Mouse (Mus musculus) kidney, adult 2 months (tissue): Measurements from ENCODE around the gene Lypd4. TPM values are rescaled to one million over a fixed set of nuclear protein-coding genes. Genes with fewer than 3 reads are reported as not detected.

Source experiments
- DNase-seq: peaks from one replicate; pipeline ENCODE4 v3.0.0; 2021
- H3K27ac ChIP-seq: fragments of 200-500 bp; 2 replicates; pipeline ENCODE4 v1.5.1; 2012; ENCODE audit warnings: low read depth, low read length, control low read depth, inconsistent platforms; ENCODE audit not compliant: insufficient read depth
- H3K27me3 ChIP-seq: fragments of 200-500 bp; replicated peaks from 2 replicates; pipeline ENCODE4 v1.6.1; 2012; ENCODE audit warnings: mild to moderate bottlenecking, moderate library complexity, low read length, inconsistent platforms; ENCODE audit not compliant: control insufficient read depth, insufficient read depth
- H3K36me3 ChIP-seq: fragments of 200-500 bp; 2 replicates; pipeline ENCODE4 v1.6.1; 2012; ENCODE audit warnings: mild to moderate bottlenecking, moderate library complexity, low read length, inconsistent platforms; ENCODE audit not compliant: control insufficient read depth, insufficient read depth
- H3K4me1 ChIP-seq: fragments of 200-500 bp; 2 replicates; pipeline ENCODE4 v1.6.1; 2011; ENCODE audit warnings: low read length; ENCODE audit not compliant: control insufficient read depth, insufficient read depth
- H3K4me3 ChIP-seq: fragments of 200-500 bp; 2 replicates; pipeline ENCODE4 v1.5.1; 2011; ENCODE audit warnings: mild to moderate bottlenecking, low read depth, low read length, control low read depth; ENCODE audit not compliant: insufficient read depth
- CTCF ChIP-seq: fragments of 200-500 bp; conservative IDR thresholded peaks from 2 replicates; pipeline ENCODE4 v1.5.1; 2011; ENCODE audit warnings: low read depth, mild to moderate bottlenecking, control low read depth, low read length, moderate library complexity, mixed read lengths; ENCODE audit not compliant: insufficient read depth, insufficient read length
- POLR2A ChIP-seq: fragments of 200-500 bp; IDR thresholded peaks from one replicate; pipeline ENCODE4 v1.6.1; 2011; ENCODE audit warnings: low read depth, low read length, control low read depth
- WGBS: fragments of 180-500 bp; shearing (Covaris S2); methylation state at CpG from one replicate; pipeline ENCODE4 v1.1.7; 2018; 5-methylcytosine and 5-hydroxymethylcytosine counted together
- polyA plus RNA-seq: library from polyadenylated mRNA; depleted of rRNA; stranded (reverse); fragments of >200 nt; gene quantifications from 2 replicates; pipeline ENCODE4 v1.2.3, GENCODE M21; 2012

Lypd4 gene
- polyA plus RNA-seq, 1 experiment, result 0.14 TPM

DNA sequence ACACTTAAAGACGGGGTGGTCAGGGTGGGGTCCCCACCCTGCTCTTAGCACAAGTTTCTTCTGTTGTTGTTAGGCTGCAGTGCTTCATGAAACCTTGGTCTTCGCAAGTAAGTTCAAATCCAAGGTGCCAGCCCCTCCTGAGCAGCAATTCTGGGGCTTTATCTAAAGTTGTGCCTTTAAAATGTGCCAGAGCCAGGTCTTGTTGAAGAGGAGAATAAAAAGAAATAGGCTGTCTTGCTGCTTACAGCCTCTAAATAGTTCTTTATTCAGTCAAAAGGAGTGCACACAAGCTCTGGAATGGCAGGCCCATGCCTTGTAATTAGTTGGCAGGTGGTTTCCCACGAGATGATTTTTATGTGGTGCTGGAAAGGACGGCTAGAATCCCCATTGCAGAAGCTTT lies 17.4 kb upstream of the Lypd4 start:
- 46% methylated on average over 4 of the region's 4 CpGs for WGBS
- H3K36me3 ChIP-seq, result no peaks in the 10 kb centered on the region; the same call in 1 of the 2 replicates
- H3K27ac ChIP-seq, result no peak overlapping the region; the same call in 1 of the 2 replicates
- peaks cover 24% of the 10 kb centered on the region for H3K4me1 ChIP-seq
- no peaks in the 10 kb centered on the region for H3K27me3 ChIP-seq
- no peak for TF ChIP-seq POLR2A
- no peak for TF ChIP-seq CTCF
- no peak overlapping the region for H3K4me3 ChIP-seq
- no peak for DNase-seq

DNA sequence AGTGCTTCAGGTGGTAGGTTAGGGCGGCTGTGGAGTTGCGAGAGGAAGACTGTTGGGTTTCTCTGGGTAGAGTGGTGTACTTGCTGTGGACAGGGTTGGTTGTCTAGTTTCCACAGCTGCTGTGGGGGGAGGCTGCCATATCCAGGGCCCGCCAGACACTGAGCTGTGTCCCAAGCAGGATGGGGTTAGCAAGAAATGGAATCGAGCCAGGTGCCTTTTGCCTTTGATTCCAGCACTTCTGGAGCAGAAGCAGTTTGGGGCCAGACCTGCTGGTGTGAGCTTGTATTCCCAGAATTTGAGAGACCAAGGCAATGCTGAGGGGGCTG lies 16.5 kb upstream of the Lypd4 start:
- Histone ChIP-seq H3K4me1 (peaks cover 24% of the 10 kb centered on the region), H3K27me3 (no peaks in the 10 kb centered on the region), H3K36me3 (no peaks in the 10 kb centered on the region; the same call in 1 of the 2 replicates), H3K27ac (peak overlapping the region; percentile 16; the same call in 1 of the 2 replicates), H3K4me3 (peak overlapping the region; percentile 91; the same call in 1 of the 2 replicates)
- peak; percentile 73 for DNase-seq
- no peak for TF ChIP-seq CTCF
- TF ChIP-seq POLR2A, result no peak
- WGBS, result 23% methylated on average over 4 of the region's 4 CpGs

GRCm38 (mm10) chr7:24885468-24886307 lies 15.9 kb upstream of the Lypd4 start:
- H3K27me3 ChIP-seq, result no peaks in the 10 kb centered on the region
- peak; percentile 18 for DNase-seq
- peak overlapping the region; percentile 16 for H3K27ac ChIP-seq
- no peak for TF ChIP-seq POLR2A
- TF ChIP-seq CTCF, result no peak
- no peaks in the 10 kb centered on the region; the same call in 1 of the 2 replicates for H3K36me3 ChIP-seq
- H3K4me3 ChIP-seq, result peak overlapping the region; percentile 91
- WGBS, result 9% methylated on average over 12 of the region's 12 CpGs
- H3K4me1 ChIP-seq, result peaks cover 24% of the 10 kb centered on the region

- Histone ChIP-seq H3K4me3 (peak overlapping the region; percentile 91), H3K27me3 (no peaks in the 10 kb centered on the region), H3K27ac (peak overlapping the region; percentile 74), H3K36me3 (no peaks in the 10 kb centered on the region; the same call in 1 of the 2 replicates), H3K4me1 (peaks cover 18% of the 10 kb centered on the region)
- under 1% methylated on average over 47 of the region's 47 CpGs for WGBS
- no peak for TF ChIP-seq POLR2A
- TF ChIP-seq CTCF, result no peak
- peak; percentile 39 for DNase-seq
Measured at GRCm38 (mm10) chr7:24884693-24885291, 15.1 kb upstream of the Lypd4 start.

DNA sequence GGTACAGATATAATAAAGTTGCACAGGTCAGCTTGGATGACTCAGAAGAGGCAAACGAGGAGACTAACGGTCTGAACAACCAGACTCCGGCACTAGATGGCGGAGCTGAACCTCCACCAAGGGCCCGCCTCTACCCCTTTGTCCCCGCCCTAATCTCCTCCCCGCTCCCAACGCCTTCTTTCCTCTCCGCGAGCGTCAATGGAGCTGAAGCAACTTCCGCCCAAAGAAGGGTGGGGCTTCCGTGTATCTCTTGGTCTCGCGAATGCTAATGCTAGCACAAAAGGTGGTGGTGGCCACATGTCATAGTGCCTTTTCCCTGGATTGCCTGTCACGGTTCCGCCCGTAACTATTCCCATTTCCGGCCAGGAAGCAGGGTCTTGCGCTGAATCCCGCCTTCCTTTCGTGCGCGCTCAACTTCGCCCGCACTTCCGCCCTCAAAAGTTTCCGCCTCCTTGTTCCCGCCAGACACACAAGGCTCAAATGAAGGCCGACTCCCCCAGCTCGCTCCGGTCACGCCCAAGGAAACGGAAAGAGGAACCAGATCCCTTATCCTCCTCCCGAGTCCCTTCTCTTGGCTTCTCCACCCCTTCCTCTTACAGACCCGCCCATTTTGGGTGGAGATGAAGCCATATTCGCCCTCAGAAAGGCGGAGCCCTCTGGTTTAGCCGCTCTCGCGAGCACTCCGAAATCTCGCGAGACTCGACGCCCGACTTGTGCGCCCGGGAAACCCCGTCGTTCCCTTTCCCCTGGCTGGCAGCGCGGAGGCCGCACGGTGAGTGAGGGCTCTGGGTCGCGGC lies 14.4 kb upstream of the Lypd4 start, which contains the start of gene Rps19:
TSS of gene Rps19 (plus strand) at position 476 of the 797 bp plus-strand sequence.
- Histone ChIP-seq H3K4me3 (peak within 1 kb of the TSS; percentile 91), H3K27me3 (no peaks in the 10 kb centered on the region), H3K36me3 (no peaks in the 10 kb centered on the region; the same call in 1 of the 2 replicates), H3K27ac (peak within 1 kb of the TSS; percentile 76), H3K4me1 (peaks cover 15% of the 10 kb centered on the region; the same call in 1 of the 2 replicates)
- under 1% methylated on average over 57 of the region's 57 CpGs for WGBS
- DNase-seq, result peak; percentile 99
- TF ChIP-seq CTCF (peak; percentile 67), POLR2A (peak; percentile 84)

DNA sequence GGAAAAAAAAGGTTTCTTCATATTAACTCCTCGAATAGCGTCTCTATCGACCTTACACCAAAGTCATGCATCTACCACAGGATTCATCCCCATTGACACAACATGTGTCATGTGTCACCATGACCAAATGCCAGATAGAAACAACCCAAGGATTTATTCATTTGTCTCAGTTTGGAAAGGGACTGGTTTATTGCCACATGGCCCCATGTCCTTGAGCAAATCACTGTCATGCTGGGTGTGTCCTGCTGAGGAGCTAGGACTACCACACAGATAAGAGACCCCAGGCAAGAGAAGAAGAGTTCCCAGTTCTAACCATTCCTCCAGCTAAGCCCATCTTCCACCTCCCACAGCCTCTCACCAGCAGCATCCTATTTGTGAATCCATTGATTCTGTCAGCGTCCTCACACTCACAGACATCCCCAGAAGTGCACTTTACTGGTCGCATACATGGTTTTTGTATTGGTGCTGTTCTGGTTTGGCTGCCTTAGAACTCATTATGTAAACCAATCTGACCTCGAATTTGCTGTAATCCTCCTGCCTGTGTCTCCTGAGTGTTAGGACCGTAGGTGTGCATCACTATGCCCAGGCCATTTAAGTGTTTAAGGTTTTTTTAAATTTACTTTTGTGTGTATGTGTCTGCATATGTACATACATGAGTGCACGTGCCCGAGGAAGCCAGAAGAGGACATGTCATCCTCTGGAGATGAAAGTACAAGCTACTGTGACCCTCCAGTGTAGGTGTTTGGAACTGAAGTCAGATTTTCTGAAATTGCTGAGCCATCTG lies 12.9 kb upstream of the Lypd4 start:
- Histone ChIP-seq H3K36me3 (no peaks in the 10 kb centered on the region; the same call in 1 of the 2 replicates), H3K27me3 (no peaks in the 10 kb centered on the region), H3K4me3 (no peak overlapping the region), H3K27ac (no peak overlapping the region), H3K4me1 (peaks cover 14% of the 10 kb centered on the region; the same call in 1 of the 2 replicates)
- TF ChIP-seq POLR2A, result no peak
- no peak for TF ChIP-seq CTCF
- DNase-seq, result no peak
- WGBS, result 93% methylated on average over 9 of the region's 9 CpGs

GRCm38 (mm10) chr7:24879620-24880019 lies 9.9 kb upstream of the Lypd4 start:
- no peak for TF ChIP-seq CTCF
- no peak for TF ChIP-seq POLR2A

More at GRCm38 (mm10) chr7:24879620-24880019, 9.9 kb upstream of the Lypd4 start:
- 48% methylated on average over 2 of the region's 2 CpGs for WGBS
- Histone ChIP-seq H3K4me3 (no peak overlapping the region), H3K27ac (no peak overlapping the region), H3K27me3 (no peaks in the 10 kb centered on the region), H3K4me1 (no peaks in the 10 kb centered on the region), H3K36me3 (no peaks in the 10 kb centered on the region)
- no peak for DNase-seq
